Comparison of ENCODE assay signal across 16 mouse cellular contexts in the genomic region with DNA sequence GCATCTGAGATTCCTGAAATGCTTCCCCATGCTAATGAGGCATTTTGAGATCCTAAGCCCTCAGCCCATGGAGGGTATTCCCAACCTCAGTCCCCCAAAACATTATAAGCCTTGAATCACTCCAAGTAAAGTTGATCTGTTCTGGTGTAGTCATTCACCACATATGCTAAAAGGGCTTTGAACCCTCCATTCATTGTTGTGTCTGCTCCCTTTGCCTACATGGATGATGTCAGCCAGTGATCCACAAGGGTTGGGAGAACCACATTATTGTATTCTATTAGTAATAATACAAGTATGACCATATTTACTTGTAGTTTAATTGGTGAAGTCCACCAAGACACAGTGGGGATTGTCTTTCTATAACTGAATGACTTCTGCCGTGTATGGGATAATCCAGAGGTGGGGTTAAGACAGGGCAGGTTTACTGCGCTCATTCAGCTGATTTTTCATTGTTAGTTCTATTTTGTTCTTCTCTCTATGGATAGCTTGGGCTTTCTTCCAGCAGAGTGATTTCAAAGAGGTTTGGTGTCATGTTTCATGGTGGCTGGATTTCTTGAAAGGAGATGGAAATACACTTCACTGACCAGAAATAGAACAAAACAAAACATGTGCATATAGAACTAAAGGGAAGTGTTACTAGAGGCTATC.
A peak's percentile ranks its signal among the peaks of the same experiment; 100 is the strongest.
DNase-seq lines count a peak whose midpoint lies in the region; ATAC-seq and TF ChIP-seq lines count a peak whose summit lies in the region.
"Had no signal": no experiment of that assay in that cellular context is flagged by ENCODE, and none has a peak within 500 bp of the region (broad histone marks: within the 10 kb centered on the region; RNA-seq: fewer than 3 reads in every experiment).

No protein-coding gene starts in this region.

- no peak overlapping the region for H3K9ac ChIP-seq in heart, embryonic 15.5 days
- H3K9ac ChIP-seq in lung, postnatal 0 days (replicated peaks; ENCODE audit: low read depth): no peak overlapping the region
- no peak overlapping the region for H3K9ac ChIP-seq in forebrain, embryonic 16.5 days (replicated peaks; ENCODE audit: low read depth, low read length)
- H3K9ac ChIP-seq: embryonic facial prominence, embryonic 13.5 days; limb, embryonic 12.5 days; liver, embryonic 15.5 days; neural tube, embryonic 15.5 days had no signal

- no peak for TF ChIP-seq CTCF in lung, postnatal 0 days (IDR thresholded peaks at IDR 0.05)

- H3K4me2 ChIP-seq in heart, embryonic 15.5 days: no peak overlapping the region
- H3K4me2 ChIP-seq in lung, postnatal 0 days (replicated peaks; ENCODE audit: low read depth, low read length): no peak overlapping the region
- H3K4me2 ChIP-seq in forebrain, embryonic 16.5 days (ENCODE audit: low read length): no peak overlapping the region
- H3K4me2 ChIP-seq: embryonic facial prominence, embryonic 13.5 days; limb, embryonic 12.5 days; liver, embryonic 15.5 days; neural tube, embryonic 15.5 days had no signal

- H3K4me3 ChIP-seq in heart, embryonic 15.5 days: no peak overlapping the region
- H3K4me3 ChIP-seq in lung, postnatal 0 days (ENCODE audit: low read depth, low read length): no peak overlapping the region
- no peak overlapping the region for H3K4me3 ChIP-seq in forebrain, embryonic 16.5 days (replicated peaks; ENCODE audit: low read length)
- H3K4me3 ChIP-seq: embryonic facial prominence, embryonic 13.5 days; limb, embryonic 12.5 days; liver, embryonic 15.5 days; neural tube, embryonic 15.5 days had no signal

- H3K36me3 ChIP-seq in heart, embryonic 15.5 days: no peaks in the 10 kb centered on the region
- H3K36me3 ChIP-seq in lung, postnatal 0 days (ENCODE audit: insufficient read depth, low read length): no peaks in the 10 kb centered on the region
- H3K36me3 ChIP-seq in forebrain, embryonic 16.5 days (ENCODE audit: control insufficient read depth, insufficient read depth): no peaks in the 10 kb centered on the region
- H3K36me3 ChIP-seq: embryonic facial prominence, embryonic 13.5 days; limb, embryonic 12.5 days; liver, embryonic 15.5 days; neural tube, embryonic 15.5 days had no signal

- H3K27me3 ChIP-seq in heart, embryonic 15.5 days: no peaks in the 10 kb centered on the region
- H3K27me3 ChIP-seq in lung, postnatal 0 days (replicated peaks; ENCODE audit: insufficient read depth, low read length): no peaks in the 10 kb centered on the region
- no peaks in the 10 kb centered on the region for H3K27me3 ChIP-seq in forebrain, embryonic 16.5 days (replicated peaks; ENCODE audit: control insufficient read depth, insufficient read depth, low read length)
- H3K27me3 ChIP-seq: embryonic facial prominence, embryonic 13.5 days; limb, embryonic 12.5 days; liver, embryonic 15.5 days; neural tube, embryonic 15.5 days had no signal

- H3K9me3 ChIP-seq in heart, embryonic 15.5 days (replicated peaks): no peaks in the 10 kb centered on the region
- no peaks in the 10 kb centered on the region for H3K9me3 ChIP-seq in lung, postnatal 0 days (ENCODE audit: low read length)
- no peaks in the 10 kb centered on the region for H3K9me3 ChIP-seq in forebrain, embryonic 16.5 days (ENCODE audit: control insufficient read depth, low read length)
- H3K9me3 ChIP-seq: embryonic facial prominence, embryonic 13.5 days; limb, embryonic 12.5 days; liver, embryonic 15.5 days; neural tube, embryonic 15.5 days had no signal

- intact Hi-C loops in heart, postnatal 36 days (cut with DNase I): no loop called here

- WGBS in heart, embryonic 15.5 days: 35% methylated on average over 2 of the region's 2 CpGs
- WGBS in lung, postnatal 0 days: 64% methylated on average over 2 of the region's 2 CpGs
- 11% methylated on average over 2 of the region's 2 CpGs for WGBS in forebrain, embryonic 16.5 days

- 0 out of 2 replicates have a peak, but pooled peaks have one; percentile 39 for ATAC-seq in heart, embryonic 15.5 days (replicated peaks; ENCODE audit: insufficient number of reproducible peaks, insufficient read depth, low FRiP score, low read depth)
- no peak for ATAC-seq in lung, postnatal 0 days
- ATAC-seq in forebrain, embryonic 16.5 days: peak; percentile 59
- ATAC-seq: intestine, embryonic 16.5 days had no signal

- DNase-seq in heart, postnatal 36 days: no peak
- DNase-seq in lung, postnatal 0 days (ENCODE audit: low spot score): peak; percentile 6
- no peak for DNase-seq in lung, postnatal 25 days (ENCODE audit: low spot score)
- DNase-seq in embryo, embryonic 11 days: peak; percentile 42
- no peak for DNase-seq in neural tube, embryonic 10.5 days (ENCODE audit: extremely low spot score, low spot score)
- no peak for DNase-seq in adrenal gland, adult 2 months
- DNase-seq: cerebellum, adult 8-10 months; thymus, postnatal 4 days had no signal

- H3K27ac ChIP-seq in heart, embryonic 15.5 days: peak overlapping the region; percentile 80
- H3K27ac ChIP-seq in lung, postnatal 0 days (ENCODE audit: low read length): no peak overlapping the region
- no peak overlapping the region for H3K27ac ChIP-seq in forebrain, embryonic 16.5 days (ENCODE audit: low read length)
- H3K27ac ChIP-seq: embryonic facial prominence, embryonic 13.5 days; limb, embryonic 12.5 days; liver, embryonic 15.5 days; macrophage; neural tube, embryonic 15.5 days had no signal

- peaks cover 8% of the 10 kb centered on the region; the same call in 1 of the 2 replicates for H3K4me1 ChIP-seq in heart, embryonic 15.5 days (replicated peaks)
- H3K4me1 ChIP-seq in lung, postnatal 0 days (ENCODE audit: insufficient read depth, low read depth, low read length): no peaks in the 10 kb centered on the region
- no peaks in the 10 kb centered on the region for H3K4me1 ChIP-seq in forebrain, embryonic 16.5 days (replicated peaks; ENCODE audit: control insufficient read depth, insufficient read depth, low read length)
- H3K4me1 ChIP-seq: embryonic facial prominence, embryonic 13.5 days; limb, embryonic 12.5 days; liver, embryonic 15.5 days; neural tube, embryonic 15.5 days had no signal

- TF ChIP-seq EP300 in lung, postnatal 0 days (IDR thresholded peaks at IDR 0.05): no peak

Comparison
In these comparisons a context has a peak if more than half of its experiments do, and no peak if none do; other contexts are left out.
1. DNase-seq: peak in lung, postnatal 0 days (single experiment) and embryo, embryonic 11 days (single experiment); none in heart, postnatal 36 days (0 of 2), lung, postnatal 25 days (single experiment), neural tube, embryonic 10.5 days (single experiment) and adrenal gland, adult 2 months (single experiment).